Mouse (Mus musculus) layer of hippocampus, adult 2 months (tissue): ENCODE data around the gene Fam50b. TPM values are rescaled to one million over a fixed set of nuclear protein-coding genes. Genes with fewer than 3 reads are reported as not detected.

Source experiments
- DNase-seq, 2 experiments: peaks; one replicate each; pipeline ENCODE4 v3.0.0; 2022; ENCODE audit warnings: low spot score in 2 of 2
- H3K27ac ChIP-seq: fragments of 200-600 bp; 2 replicates; pipeline ENCODE4 v1.8.1; 2022
- H3K4me3 ChIP-seq: fragments of 200-600 bp; 2 replicates; pipeline ENCODE4 v1.8.1; 2022; ENCODE audit warnings: mild to moderate bottlenecking
- CTCF ChIP-seq: fragments of 200-600 bp; conservative IDR thresholded peaks from 2 replicates; pipeline ENCODE4 v1.8.1; 2022; ENCODE audit warnings: antibody characterized with exemption, mild to moderate bottlenecking, moderate library complexity
- total RNA-seq, 2 experiments: library from RNA; stranded (reverse); gene quantifications; 2 replicates each; pipeline ENCODE4 v1.2.3; 2021

Fam50b gene
- total RNA-seq, 2 experiments from 2014 or later: not detected

- DNase-seq: no peak
- Histone ChIP-seq H3K4me3 (no peak overlapping the region), H3K27ac (no peak overlapping the region)
- no peak for TF ChIP-seq CTCF
These were observed 13.9 kb downstream of the Fam50b start for GRCm38 (mm10) chr13:34748530-34748929.

DNA sequence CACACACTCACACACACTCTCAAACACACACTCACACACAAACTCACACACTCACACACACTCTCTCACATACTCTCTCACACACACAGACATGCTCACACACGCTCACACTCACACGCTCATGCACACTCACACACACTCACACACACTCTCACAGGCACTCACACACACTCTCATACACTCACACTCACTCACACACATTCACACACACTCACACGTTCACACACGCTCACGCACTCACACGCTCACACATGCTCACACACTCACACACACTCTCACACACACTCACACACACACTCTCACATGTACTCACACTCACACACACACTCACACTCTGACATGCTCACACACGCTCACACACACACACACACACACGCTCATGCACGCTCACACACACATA, 24.6 kb downstream of the Fam50b start:
- no peak for DNase-seq
- H3K4me3 ChIP-seq: no peak overlapping the region
- no peak for TF ChIP-seq CTCF

DNA sequence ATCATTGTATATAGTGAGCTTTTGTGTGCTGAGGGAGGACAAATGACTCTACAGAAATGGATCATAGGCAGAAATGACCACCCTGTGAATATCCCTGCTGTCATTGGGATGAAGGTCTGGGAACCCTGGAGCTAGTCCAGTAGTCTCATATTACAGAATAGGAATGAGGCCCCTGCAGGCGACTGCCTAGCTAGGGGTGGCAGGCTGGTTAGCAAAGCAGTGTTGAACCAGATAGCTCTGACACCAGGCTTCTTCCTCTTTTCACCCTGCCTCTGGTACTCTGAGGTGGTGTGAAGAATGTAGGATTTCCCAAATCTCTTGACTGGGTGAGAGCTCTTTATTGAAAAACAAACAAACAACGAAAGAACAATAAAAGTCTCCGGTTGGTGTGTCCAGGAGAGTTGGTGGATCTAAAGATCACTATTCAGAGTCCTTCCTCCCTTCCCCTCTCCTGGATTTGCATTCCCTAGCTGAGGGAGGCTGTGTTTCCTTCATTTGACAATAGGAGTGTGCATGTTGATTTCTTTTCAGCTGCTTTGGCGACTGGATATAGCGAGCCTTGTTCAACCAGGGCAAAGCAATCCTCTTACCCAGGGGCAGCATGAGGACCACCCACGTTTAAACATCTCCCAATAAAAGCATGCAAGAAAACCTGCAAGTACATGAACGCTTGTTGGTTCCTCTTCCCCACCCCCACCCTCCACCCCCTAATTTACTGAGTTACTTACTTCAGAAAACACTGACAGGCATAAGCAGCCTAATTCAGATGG, 26.1 kb downstream of the Fam50b start:
- TF ChIP-seq CTCF: no peak
- no peak for DNase-seq
- H3K27ac ChIP-seq: no peak overlapping the region
- no peak overlapping the region for H3K4me3 ChIP-seq

More for the DNA sequence above, 24.6 kb downstream of the Fam50b start:
- no peak overlapping the region for H3K27ac ChIP-seq

- no peak for TF ChIP-seq CTCF
- H3K27ac ChIP-seq: no peak overlapping the region
These were observed 27.5 kb downstream of the Fam50b start for GRCm38 (mm10) chr13:34762136-34762535.

GRCm38 (mm10) chr13:34762865-34763264, 28.2 kb downstream of the Fam50b start:
- no peak for DNase-seq
- no peak for TF ChIP-seq CTCF
- no peak overlapping the region for H3K4me3 ChIP-seq
- H3K27ac ChIP-seq: no peak overlapping the region

More at GRCm38 (mm10) chr13:34762136-34762535, 27.5 kb downstream of the Fam50b start:
- no peak for DNase-seq
- no peak overlapping the region for H3K4me3 ChIP-seq

- no peak for DNase-seq
- H3K4me3 ChIP-seq: no peak overlapping the region
- H3K27ac ChIP-seq: no peak overlapping the region
- TF ChIP-seq CTCF: no peak
These were observed 30.6 kb downstream of the Fam50b start for GRCm38 (mm10) chr13:34765269-34765668.

DNA sequence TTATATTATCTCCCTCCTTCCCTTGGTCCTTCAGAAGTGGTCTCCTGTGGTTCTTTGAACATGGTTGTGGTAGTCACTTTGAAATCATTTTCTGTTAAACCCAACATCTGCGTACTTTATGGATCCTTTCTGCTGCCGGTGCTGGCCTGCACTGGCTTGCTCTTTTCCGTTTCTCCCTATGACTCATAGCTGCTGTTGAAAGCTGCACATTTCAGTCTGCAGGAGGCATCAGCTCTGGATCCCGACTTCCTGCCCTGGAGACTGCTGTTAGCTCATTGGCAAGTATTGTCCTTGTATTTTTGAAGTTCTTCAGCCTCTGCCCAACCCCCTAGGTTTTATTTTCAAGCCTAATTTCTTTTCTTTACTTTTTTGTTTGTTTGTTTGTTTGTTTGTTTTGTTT, 31.9 kb downstream of the Fam50b start:
- TF ChIP-seq CTCF: peak; percentile 22; the same call in 1 of the 2 replicates
- no peak for DNase-seq

GRCm38 (mm10) chr13:34767527-34768292, 33.1 kb downstream of the Fam50b start:
- H3K4me3 ChIP-seq: no peak overlapping the region
- H3K27ac ChIP-seq: peak overlapping the region; percentile 28; the same call in 1 of the 2 replicates
- peak; percentile 44 to 58 for DNase-seq
- TF ChIP-seq CTCF: no peak

More for the DNA sequence above, 31.9 kb downstream of the Fam50b start:
- Histone ChIP-seq H3K27ac (no peak overlapping the region), H3K4me3 (no peak overlapping the region)

GRCm38 (mm10) chr13:34776767-34777166, 42.1 kb downstream of the Fam50b start:
- Histone ChIP-seq H3K4me3 (no peak overlapping the region), H3K27ac (no peak overlapping the region)
- no peak for DNase-seq
- no peak for TF ChIP-seq CTCF

GRCm38 (mm10) chr13:34780856-34781610, 46.4 kb downstream of the Fam50b start:
- DNase-seq: no peak
- Histone ChIP-seq H3K27ac (no peak overlapping the region), H3K4me3 (no peak overlapping the region)
- TF ChIP-seq CTCF: no peak

GRCm38 (mm10) chr13:34781611-34782009, 47.0 kb downstream of the Fam50b start:
- DNase-seq: no peak
- H3K4me3 ChIP-seq: no peak overlapping the region
- TF ChIP-seq CTCF: no peak

GRCm38 (mm10) chr13:34784818-34785217, 50.2 kb downstream of the Fam50b start:
- Histone ChIP-seq H3K27ac (no peak overlapping the region), H3K4me3 (no peak overlapping the region)
- no peak for DNase-seq
- TF ChIP-seq CTCF: no peak

More at GRCm38 (mm10) chr13:34781611-34782009, 47.0 kb downstream of the Fam50b start:
- H3K27ac ChIP-seq: no peak overlapping the region

- TF ChIP-seq CTCF: no peak
- Histone ChIP-seq H3K4me3 (no peak overlapping the region), H3K27ac (no peak overlapping the region)
- no peak for DNase-seq
These were observed 52.0 kb downstream of the Fam50b start for GRCm38 (mm10) chr13:34786634-34787033.
